Mouse (Mus musculus) left cerebral cortex, postnatal 10 days (tissue): ENCODE data around the gene Ccnl1. TPM values are rescaled to one million over a fixed set of nuclear protein-coding genes. Genes with fewer than 3 reads are reported as not detected.

Experiments
- DNase-seq, 2 experiments: peaks; one replicate each; pipeline ENCODE4 v3.0.0; 2021 to 2022; ENCODE audit warnings: low spot score in 2 of 2, mixed read lengths in 1 of 2; ENCODE audit errors: extremely low spot score in 1 of 2
- intact Hi-C: fragments of 180-260 bp; cut with DNase I; formaldehyde crosslinking; loops from one replicate; pipeline ENCODE4 v1.15.1; 2025
- total RNA-seq, 2 experiments: library from RNA; stranded (reverse); gene quantifications; 2 replicates each; pipeline ENCODE4 v1.2.3; 2021

Ccnl1 gene
- total RNA-seq, 2 experiments from 2014 or later: 55.8 to 57.5 TPM

- intact Hi-C loops: no loop called here
- DNase-seq: no peak
Measured at GRCm38 (mm10) chr3:65962270-65962930, 4.4 kb upstream of the Ccnl1 start.

- intact Hi-C loops: no loop called here
- no peak for DNase-seq
Measured at GRCm38 (mm10) chr3:65960291-65960945, 2.4 kb upstream of the Ccnl1 start.

GRCm38 (mm10) chr3:65959416-65960001 is 1.5 kb upstream of the Ccnl1 start:
- intact Hi-C loops: no loop called here
- DNase-seq: no peak

- intact Hi-C loops: no loop called here
- DNase-seq: peak in 1 of 2 experiments; percentile 23
Measured at GRCm38 (mm10) chr3:65958840-65959185, 764 bp upstream of the Ccnl1 start.

- intact Hi-C loops: no loop called here
- DNase-seq: peak in 1 of 2 experiments; percentile 76
Measured at GRCm38 (mm10) chr3:65957271-65958101, 563 bp downstream of the Ccnl1 start.

- intact Hi-C loops: no loop called here
- no peak for DNase-seq
Measured at GRCm38 (mm10) chr3:65954499-65955391, 3.3 kb downstream of the Ccnl1 start.

- no peak for DNase-seq
- intact Hi-C loops: no loop called here
Measured at GRCm38 (mm10) chr3:65950831-65951365, 7.2 kb downstream of the Ccnl1 start.

GRCm38 (mm10) chr3:65950304-65950703 is 7.7 kb downstream of the Ccnl1 start:
- no peak for DNase-seq
- intact Hi-C loops: no loop called here

GRCm38 (mm10) chr3:65945277-65945932 is 12.6 kb downstream of the Ccnl1 start:
- no peak for DNase-seq
- intact Hi-C loops: no loop called here

- no peak for DNase-seq
- intact Hi-C loops: no loop called here
Measured at GRCm38 (mm10) chr3:65944713-65945112, 13.3 kb downstream of the Ccnl1 start.

GRCm38 (mm10) chr3:65943453-65943852 is 14.6 kb downstream of the Ccnl1 start:
- no peak for DNase-seq
- intact Hi-C loops: no loop called here

GRCm38 (mm10) chr3:65941052-65941451 is 17.0 kb downstream of the Ccnl1 start:
- intact Hi-C loops: no loop called here
- DNase-seq: no peak

GRCm38 (mm10) chr3:65938211-65938610 is 19.8 kb downstream of the Ccnl1 start:
- no peak for DNase-seq
- intact Hi-C loops: no loop called here

- DNase-seq: no peak
- intact Hi-C loops: no loop called here
Measured at GRCm38 (mm10) chr3:65936384-65936783, 21.7 kb downstream of the Ccnl1 start.

GRCm38 (mm10) chr3:65935153-65935552 is 22.9 kb downstream of the Ccnl1 start:
- intact Hi-C loops: no loop called here
- DNase-seq: no peak

- intact Hi-C loops: loop anchor here (5.0 kb wide), 1 partner anchor 551 kb away; no protein-coding TSS in a partner anchor
- no peak for DNase-seq
Measured at GRCm38 (mm10) chr3:65933726-65934125, 24.3 kb downstream of the Ccnl1 start.

- intact Hi-C loops: loop anchor here (2.0 to 5.0 kb wide), 2 partner anchors 403 to 549 kb away; partner anchors contain the start of gene Tiparp
Measured at GRCm38 (mm10) chr3:65931542-65931941, 26.5 kb downstream of the Ccnl1 start.

GRCm38 (mm10) chr3:65930636-65931035 is 27.4 kb downstream of the Ccnl1 start:
- intact Hi-C loops: loop anchor here (2.0 to 5.0 kb wide), 2 partner anchors 402 to 548 kb away; partner anchors contain the start of gene Tiparp
- no peak for DNase-seq

More at GRCm38 (mm10) chr3:65931542-65931941, 26.5 kb downstream of the Ccnl1 start:
- DNase-seq: no peak
